Mouse (Mus musculus): ENCODE data around the gene Trim11.

GRCm38 (mm10) chr11:58964216-58964615, 13.7 kb upstream of the Trim11 start:
- TF ChIP-seq CTCF (IDR thresholded peaks at IDR 0.05; ENCODE audit: extremely low read depth, insufficient read depth, low read length) (no peak), POLR2A (IDR thresholded peaks at IDR 0.05; ENCODE audit: extremely low read depth, insufficient read depth, low read length) (no peak)

All from cortical plate, adult 2 months (tissue).